Mouse (Mus musculus) brown adipose tissue, adult 24 weeks (tissue): ENCODE results near the gene Dync2h1. TPM values are rescaled to one million over a fixed set of nuclear protein-coding genes. Genes with fewer than 3 reads are reported as not detected.

Experiments
- H3K27ac ChIP-seq: fragments of 200-500 bp; replicated peaks from 2 replicates; pipeline ENCODE4 v1.5.1; 2012; ENCODE audit warnings: low read depth, mild to moderate bottlenecking, low read length
- H3K4me1 ChIP-seq: fragments of 200-500 bp; 2 replicates; pipeline ENCODE4 v1.6.1; 2012; ENCODE audit warnings: low read length, mixed read lengths; ENCODE audit not compliant: control insufficient read depth, insufficient read depth, insufficient read length
- H3K4me3 ChIP-seq: fragments of 200-500 bp; 2 replicates; pipeline ENCODE4 v1.5.1; 2012; ENCODE audit warnings: low read depth, mild to moderate bottlenecking, low read length, moderate library complexity; ENCODE audit not compliant: insufficient read depth
- polyA plus RNA-seq: library from polyadenylated mRNA; stranded (reverse); fragments of >200 nt; gene quantifications from 2 replicates; pipeline ENCODE4 v1.2.4, GENCODE M21; 2012; ENCODE audit not compliant: missing spikeins, insufficient read depth, insufficient read length

Gene Dync2h1
- polyA plus RNA-seq, 1 experiment, result 0.79 TPM

- no peak overlapping the region for H3K4me3 ChIP-seq
- no peaks in the 10 kb centered on the region for H3K4me1 ChIP-seq
- H3K27ac ChIP-seq, result no peak overlapping the region
Observed at GRCm38 (mm10) chr9:7101361-7101760, 82.9 kb downstream of the Dync2h1 start.

GRCm38 (mm10) chr9:7074625-7075024 is 109.6 kb downstream of the Dync2h1 start:
- Histone ChIP-seq H3K4me1 (no peaks in the 10 kb centered on the region), H3K27ac (no peak overlapping the region), H3K4me3 (no peak overlapping the region)

- H3K4me3 ChIP-seq, result no peak overlapping the region
Observed at GRCm38 (mm10) chr9:7070846-7071245, 113.4 kb downstream of the Dync2h1 start.

GRCm38 (mm10) chr9:7050588-7050987 is 133.7 kb downstream of the Dync2h1 start:
- H3K27ac ChIP-seq, result no peak overlapping the region
- H3K4me3 ChIP-seq, result no peak overlapping the region
- no peaks in the 10 kb centered on the region for H3K4me1 ChIP-seq

More at GRCm38 (mm10) chr9:7070846-7071245, 113.4 kb downstream of the Dync2h1 start:
- no peaks in the 10 kb centered on the region for H3K4me1 ChIP-seq
- H3K27ac ChIP-seq, result no peak overlapping the region

- H3K4me1 ChIP-seq, result no peaks in the 10 kb centered on the region
- H3K27ac ChIP-seq, result no peak overlapping the region
- no peak overlapping the region for H3K4me3 ChIP-seq
Observed at GRCm38 (mm10) chr9:7042635-7043273, 141.5 kb downstream of the Dync2h1 start.

- Histone ChIP-seq H3K4me1 (no peaks in the 10 kb centered on the region), H3K27ac (no peak overlapping the region)
Observed at GRCm38 (mm10) chr9:7041231-7041630, 143.0 kb downstream of the Dync2h1 start.

GRCm38 (mm10) chr9:7032553-7032952 is 151.7 kb downstream of the Dync2h1 start:
- no peaks in the 10 kb centered on the region for H3K4me1 ChIP-seq
- no peak overlapping the region for H3K4me3 ChIP-seq
- no peak overlapping the region for H3K27ac ChIP-seq

More at GRCm38 (mm10) chr9:7041231-7041630, 143.0 kb downstream of the Dync2h1 start:
- H3K4me3 ChIP-seq, result no peak overlapping the region

GRCm38 (mm10) chr9:7015600-7015999 is 168.6 kb downstream of the Dync2h1 start:
- Histone ChIP-seq H3K4me3 (no peak overlapping the region), H3K27ac (no peak overlapping the region), H3K4me1 (no peaks in the 10 kb centered on the region)

GRCm38 (mm10) chr9:7014733-7015132 is 169.5 kb downstream of the Dync2h1 start:
- Histone ChIP-seq H3K4me1 (no peaks in the 10 kb centered on the region), H3K4me3 (no peak overlapping the region), H3K27ac (no peak overlapping the region)

- Histone ChIP-seq H3K27ac (no peak overlapping the region), H3K4me3 (no peak overlapping the region), H3K4me1 (no peaks in the 10 kb centered on the region)
Observed at GRCm38 (mm10) chr9:7009785-7010184, 174.5 kb downstream of the Dync2h1 start.

GRCm38 (mm10) chr9:6994865-6995264 is 189.4 kb downstream of the Dync2h1 start:
- no peak overlapping the region for H3K4me3 ChIP-seq
- no peak overlapping the region for H3K27ac ChIP-seq
- H3K4me1 ChIP-seq, result no peaks in the 10 kb centered on the region

GRCm38 (mm10) chr9:6994275-6994674 is 190.0 kb downstream of the Dync2h1 start:
- H3K27ac ChIP-seq, result no peak overlapping the region
- H3K4me1 ChIP-seq, result no peaks in the 10 kb centered on the region
- H3K4me3 ChIP-seq, result no peak overlapping the region

- Histone ChIP-seq H3K4me1 (no peaks in the 10 kb centered on the region), H3K4me3 (no peak overlapping the region), H3K27ac (no peak overlapping the region)
Observed at GRCm38 (mm10) chr9:6988893-6989685, 195.2 kb downstream of the Dync2h1 start.

- H3K4me1 ChIP-seq, result no peaks in the 10 kb centered on the region
- H3K27ac ChIP-seq, result no peak overlapping the region
- no peak overlapping the region for H3K4me3 ChIP-seq
Observed at GRCm38 (mm10) chr9:6986161-6986560, 198.1 kb downstream of the Dync2h1 start.

- no peak overlapping the region for H3K4me3 ChIP-seq
- no peak overlapping the region for H3K27ac ChIP-seq
- no peaks in the 10 kb centered on the region for H3K4me1 ChIP-seq
Observed at GRCm38 (mm10) chr9:6969171-6969570, 215.1 kb downstream of the Dync2h1 start.

GRCm38 (mm10) chr9:6965006-6965405 is 219.2 kb downstream of the Dync2h1 start:
- Histone ChIP-seq H3K4me1 (no peaks in the 10 kb centered on the region), H3K27ac (no peak overlapping the region), H3K4me3 (no peak overlapping the region)
